Mouse (Mus musculus) neural tube, embryonic 14.5 days (tissue): ENCODE data around the gene Plekhn1. TPM values are rescaled to one million over a fixed set of nuclear protein-coding genes. Genes with fewer than 3 reads are reported as not detected.

ENCODE experiments used
- ATAC-seq: fragments of 200-750 bp; cut with Nextera tagmentation; 2 replicates; pipeline ENCODE4 v1.8.0; 2017; ENCODE audit warnings: low read depth, mild to moderate bottlenecking, moderate TSS enrichment, moderate library complexity
- H3K27ac ChIP-seq: fragments of 300-500 bp; sonication (generic); 2 replicates; pipeline ENCODE4 v1.5.1; 2014; ENCODE audit warnings: low read depth, mild to moderate bottlenecking, control low read depth, low read length, moderate library complexity, mixed read lengths
- H3K27me3 ChIP-seq: fragments of 300-500 bp; sonication (generic); 2 replicates; pipeline ENCODE4 v1.6.1; 2014; ENCODE audit warnings: low read length; ENCODE audit not compliant: control insufficient read depth, insufficient read depth
- H3K36me3 ChIP-seq: fragments of 300-500 bp; sonication (generic); 2 replicates; pipeline ENCODE4 v1.6.1; 2014; ENCODE audit warnings: low read length, mixed read lengths; ENCODE audit not compliant: control insufficient read depth, insufficient read depth
- H3K4me1 ChIP-seq: fragments of 300-500 bp; sonication (generic); 2 replicates; pipeline ENCODE4 v1.6.1; 2014; ENCODE audit warnings: low read length; ENCODE audit not compliant: control insufficient read depth, insufficient read depth
- H3K4me2 ChIP-seq: fragments of 300-500 bp; sonication (generic); 2 replicates; pipeline ENCODE4 v1.6.1; 2014; ENCODE audit warnings: mild to moderate bottlenecking, low read depth, low read length, control low read depth
- H3K4me3 ChIP-seq: fragments of 300-500 bp; sonication (generic); 2 replicates; pipeline ENCODE4 v1.5.1; 2014; ENCODE audit warnings: low read depth, low read length, control low read depth, mixed read lengths
- H3K9ac ChIP-seq: fragments of 300-500 bp; sonication (generic); replicated peaks from 2 replicates; pipeline ENCODE4 v1.6.1; 2014; ENCODE audit warnings: low read depth, mild to moderate bottlenecking, control low read depth, low read length, mixed read lengths
- H3K9me3 ChIP-seq: fragments of 300-500 bp; sonication (generic); 2 replicates; pipeline ENCODE4 v1.6.1; 2016; ENCODE audit warnings: low read length; ENCODE audit not compliant: control insufficient read depth
- WGBS: fragments of 180-500 bp; shearing (Covaris S2); extraction: QIAGEN DNeasy Blood & Tissue Kit; methylation state at CpG from one replicate; pipeline ENCODE4 v1.1.7; 2014; 5-methylcytosine and 5-hydroxymethylcytosine counted together
- polyA plus RNA-seq: library from polyadenylated mRNA; unstranded; fragments of >200 nt; fragmentation: Nextera tagmentation; extraction: Ambion mirVana; gene quantifications from 2 replicates; pipeline ENCODE4 v1.2.1, GENCODE M21; 2014

Plekhn1 gene
- polyA plus RNA-seq, 1 experiment from 2014 or later: 31.6 TPM

DNA sequence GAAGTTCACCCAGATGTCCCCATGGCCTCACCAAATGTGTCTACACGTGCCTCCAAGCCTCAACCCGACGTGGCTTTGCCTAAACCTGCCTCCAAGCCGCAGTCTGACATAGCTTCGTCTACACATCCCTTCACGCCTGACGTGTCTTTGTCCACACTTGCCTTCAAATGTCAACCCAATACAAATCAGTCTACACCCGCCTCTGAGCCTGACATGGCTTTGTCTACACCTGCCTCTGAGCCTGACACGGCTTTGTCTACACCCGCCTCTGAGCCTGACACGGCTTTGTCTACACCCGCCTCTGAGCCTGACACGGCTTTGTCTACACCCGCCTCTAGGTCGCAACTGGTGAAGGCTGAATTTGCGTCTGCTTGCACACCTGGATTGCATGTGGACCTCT lies 16.8 kb downstream of the Plekhn1 start:
- H3K36me3 ChIP-seq: peaks cover 6% of the 10 kb centered on the region; the same call in 1 of the 2 replicates
- no peak for ATAC-seq
- H3K4me1 ChIP-seq: no peaks in the 10 kb centered on the region
- H3K4me2 ChIP-seq: no peak overlapping the region
- H3K9me3 ChIP-seq: no peaks in the 10 kb centered on the region
- WGBS: 89% methylated on average over 16 of the region's 16 CpGs
- H3K27me3 ChIP-seq: no peaks in the 10 kb centered on the region
- no peak overlapping the region for H3K27ac ChIP-seq
- H3K9ac ChIP-seq: no peak overlapping the region
- H3K4me3 ChIP-seq: no peak overlapping the region

DNA sequence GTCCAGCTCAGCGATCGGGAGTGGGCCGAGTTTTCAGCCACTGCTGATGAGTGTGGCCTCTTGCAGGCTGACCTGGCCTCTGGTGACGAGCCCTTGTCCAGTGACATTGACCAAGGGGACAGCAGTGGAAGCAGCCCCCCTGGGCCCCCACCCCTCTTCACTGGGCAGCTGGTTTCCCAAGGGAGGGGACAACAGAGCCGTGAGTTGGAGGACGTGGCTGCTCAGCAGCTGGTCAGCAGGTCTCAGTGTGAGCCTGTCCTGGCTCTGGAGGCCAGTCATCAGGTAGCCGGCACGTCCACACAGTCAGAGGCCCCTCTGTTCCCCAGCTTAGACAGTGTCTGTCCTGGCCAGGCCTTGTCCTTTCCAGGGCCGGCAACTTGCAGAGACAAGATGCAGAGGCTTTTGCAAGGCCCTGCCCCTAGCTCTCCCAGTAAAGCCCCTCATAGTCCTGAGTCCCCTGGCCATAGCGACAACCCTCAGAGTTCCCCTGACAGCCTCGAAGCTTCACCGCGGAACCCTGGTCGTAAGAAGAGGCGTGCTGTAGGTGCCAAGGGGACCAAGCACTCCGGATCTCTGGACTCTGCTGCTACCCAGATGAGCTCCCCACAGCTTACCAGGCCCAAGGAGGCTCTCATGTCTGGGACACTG lies 17.5 kb downstream of the Plekhn1 start:
- no peak for ATAC-seq
- Histone ChIP-seq H3K4me3 (no peak overlapping the region), H3K27ac (no peak overlapping the region), H3K27me3 (no peaks in the 10 kb centered on the region), H3K4me2 (no peak overlapping the region), H3K36me3 (peaks cover 5% of the 10 kb centered on the region; the same call in 1 of the 2 replicates), H3K9me3 (no peaks in the 10 kb centered on the region), H3K9ac (no peak overlapping the region), H3K4me1 (no peaks in the 10 kb centered on the region)
- 87% methylated on average over 16 of the region's 16 CpGs for WGBS

DNA sequence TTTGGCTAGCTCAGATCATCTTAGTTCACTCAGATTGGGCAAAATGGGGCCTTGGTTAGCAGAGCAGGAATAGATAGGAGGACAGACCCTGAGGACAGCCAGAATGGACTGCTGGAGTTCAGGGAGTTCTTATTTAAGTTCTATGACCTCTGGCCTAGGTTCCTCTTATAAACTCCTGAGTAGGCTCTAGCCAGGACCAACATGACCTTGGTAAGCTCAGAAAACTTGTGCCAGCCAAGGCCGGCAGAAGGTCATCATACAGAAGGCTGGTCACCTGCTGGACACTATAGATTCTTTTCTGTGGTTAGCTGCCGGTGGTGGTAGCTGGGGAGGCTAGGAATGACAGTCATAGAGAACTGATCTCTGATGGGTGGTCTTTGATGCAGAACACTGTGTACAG lies 18.5 kb downstream of the Plekhn1 start:
- no peaks in the 10 kb centered on the region for H3K4me1 ChIP-seq
- WGBS: 85% methylated on average over 2 of the region's 2 CpGs
- ATAC-seq: no peak
- no peaks in the 10 kb centered on the region for H3K9me3 ChIP-seq
- H3K4me2 ChIP-seq: no peak overlapping the region
- no peaks in the 10 kb centered on the region for H3K36me3 ChIP-seq
- H3K9ac ChIP-seq: no peak overlapping the region
- H3K4me3 ChIP-seq: no peak overlapping the region
- no peak overlapping the region for H3K27ac ChIP-seq
- H3K27me3 ChIP-seq: no peaks in the 10 kb centered on the region

DNA sequence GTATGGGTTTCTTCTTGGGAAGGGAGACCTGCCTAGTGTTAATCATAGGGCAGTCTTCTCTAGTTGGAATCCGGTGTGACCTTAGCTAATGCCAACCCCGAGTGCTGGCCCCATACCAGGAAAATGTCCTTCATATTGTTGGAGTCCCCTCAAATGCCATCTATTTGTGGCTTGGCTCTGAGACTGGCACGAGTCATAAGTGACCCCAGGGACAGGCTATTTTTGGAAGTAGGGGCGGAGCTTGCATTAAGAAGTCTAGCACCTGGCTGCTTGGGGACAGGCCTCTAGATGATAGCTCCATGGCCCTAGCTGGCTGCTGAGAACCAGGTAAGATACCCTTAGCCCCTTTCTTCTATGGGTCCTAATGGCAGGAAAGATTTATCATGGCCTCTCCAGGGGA lies 19.0 kb downstream of the Plekhn1 start, which contains the start of gene Perm1:
Perm1 (plus strand) TSS at position 220 of the 400 bp plus-strand sequence.
- no peak within 1 kb of the TSS for H3K4me3 ChIP-seq
- no peak within 1 kb of the TSS for H3K9ac ChIP-seq
- no peaks in the 10 kb centered on the region for H3K9me3 ChIP-seq
- no peak for ATAC-seq
- no peaks in the 10 kb centered on the region for H3K4me1 ChIP-seq
- no peaks in the 10 kb centered on the region for H3K36me3 ChIP-seq
- H3K27me3 ChIP-seq: no peaks in the 10 kb centered on the region
- 76% methylated on average over 4 of the region's 4 CpGs for WGBS
- H3K27ac ChIP-seq: no peak within 1 kb of the TSS
- no peak within 1 kb of the TSS for H3K4me2 ChIP-seq

DNA sequence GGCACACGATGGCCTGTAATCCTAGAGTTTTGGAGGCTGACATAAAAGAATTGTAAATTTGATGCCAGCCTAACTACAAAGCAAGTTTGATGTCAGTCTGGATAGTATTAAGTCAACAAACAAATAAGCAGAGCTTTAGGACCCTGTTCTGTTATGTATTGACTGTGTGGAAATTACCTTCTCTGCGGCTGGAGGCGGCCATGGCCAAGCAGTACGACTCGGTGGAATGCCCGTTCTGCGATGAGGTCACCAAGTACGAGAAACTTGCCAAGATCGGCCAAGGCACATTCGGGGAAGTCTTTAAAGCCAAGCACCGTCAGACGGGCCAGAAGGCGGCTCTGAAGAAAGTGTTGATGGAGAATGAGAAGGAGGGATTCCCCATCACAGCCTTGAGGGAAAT lies 21.5 kb downstream of the Plekhn1 start:
- H3K27ac ChIP-seq: no peak overlapping the region
- no peaks in the 10 kb centered on the region for H3K4me1 ChIP-seq
- no peak overlapping the region for H3K4me2 ChIP-seq
- no peak overlapping the region for H3K4me3 ChIP-seq
- H3K9ac ChIP-seq: no peak overlapping the region
- H3K27me3 ChIP-seq: no peaks in the 10 kb centered on the region
- WGBS: 94% methylated on average over 13 of the region's 13 CpGs
- ATAC-seq: no peak
- H3K36me3 ChIP-seq: no peaks in the 10 kb centered on the region
- no peaks in the 10 kb centered on the region for H3K9me3 ChIP-seq

DNA sequence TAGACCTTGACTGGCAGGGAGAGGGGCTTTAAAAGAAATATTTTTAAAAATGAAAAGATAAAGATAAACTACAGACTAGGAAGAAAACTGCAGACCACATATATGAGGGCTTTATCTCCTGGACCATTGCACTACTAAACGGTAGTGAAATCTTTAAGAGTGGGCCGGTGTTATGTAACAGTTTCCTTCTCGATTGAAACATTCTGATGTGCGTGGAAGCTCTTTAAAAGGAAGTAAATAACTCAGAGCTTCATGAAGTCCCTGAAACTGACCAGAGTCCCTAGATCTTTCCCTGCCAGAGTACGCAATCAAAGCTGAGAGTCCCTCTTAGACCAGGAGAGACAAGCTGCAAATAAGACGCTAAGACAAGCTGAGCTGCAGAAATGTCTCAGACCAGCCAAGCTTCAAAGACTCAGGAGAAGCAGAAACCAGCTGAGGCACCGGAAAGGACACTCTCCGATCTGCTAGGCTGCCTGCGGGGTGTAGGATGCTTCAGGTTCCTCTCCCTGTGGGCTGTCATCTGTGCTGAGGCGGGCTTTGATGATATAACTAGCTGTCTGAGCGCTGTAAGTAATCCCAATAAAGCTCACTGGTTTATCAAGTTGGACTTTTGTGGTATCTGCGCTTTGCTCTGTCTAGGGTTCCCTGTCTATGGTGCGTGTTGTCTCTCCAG lies 24.6 kb downstream of the Plekhn1 start:
- 80% methylated on average over 13 of the region's 13 CpGs for WGBS
- Histone ChIP-seq H3K36me3 (no peaks in the 10 kb centered on the region), H3K4me2 (no peak overlapping the region), H3K27ac (no peak overlapping the region), H3K9ac (no peak overlapping the region), H3K9me3 (no peaks in the 10 kb centered on the region), H3K4me1 (0 out of 2 replicates have a peak, but pooled peaks cover 2% of the 10 kb centered on the region), H3K4me3 (no peak overlapping the region), H3K27me3 (no peaks in the 10 kb centered on the region)
- ATAC-seq: no peak

DNA sequence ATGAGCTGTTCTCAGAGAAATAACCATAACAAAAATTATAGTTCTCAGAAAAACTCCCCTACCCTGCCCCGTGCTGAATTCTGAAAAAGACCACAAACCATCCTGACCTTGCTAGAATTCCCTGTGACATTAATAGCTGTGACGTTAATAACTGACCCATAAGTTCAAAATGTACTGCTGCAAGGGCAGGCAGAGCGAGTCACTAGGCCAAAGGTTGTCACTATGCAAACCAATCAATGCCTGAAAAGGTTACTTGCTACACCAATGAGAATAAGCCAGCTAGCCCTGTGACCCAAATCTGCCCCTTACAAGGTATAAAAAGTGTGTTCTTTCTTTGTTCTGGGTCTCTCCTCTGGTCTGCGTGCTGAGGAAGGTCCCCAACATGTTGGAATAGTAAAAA lies 25.8 kb downstream of the Plekhn1 start:
- Histone ChIP-seq H3K9ac (no peak overlapping the region), H3K4me2 (no peak overlapping the region), H3K36me3 (no peaks in the 10 kb centered on the region), H3K27ac (no peak overlapping the region), H3K9me3 (no peaks in the 10 kb centered on the region), H3K27me3 (no peaks in the 10 kb centered on the region; the same call in 1 of the 2 replicates), H3K4me3 (no peak overlapping the region), H3K4me1 (peaks cover 4% of the 10 kb centered on the region; the same call in 1 of the 2 replicates)
- ATAC-seq: no peak
- WGBS: 94% methylated on average over 4 of the region's 4 CpGs

DNA sequence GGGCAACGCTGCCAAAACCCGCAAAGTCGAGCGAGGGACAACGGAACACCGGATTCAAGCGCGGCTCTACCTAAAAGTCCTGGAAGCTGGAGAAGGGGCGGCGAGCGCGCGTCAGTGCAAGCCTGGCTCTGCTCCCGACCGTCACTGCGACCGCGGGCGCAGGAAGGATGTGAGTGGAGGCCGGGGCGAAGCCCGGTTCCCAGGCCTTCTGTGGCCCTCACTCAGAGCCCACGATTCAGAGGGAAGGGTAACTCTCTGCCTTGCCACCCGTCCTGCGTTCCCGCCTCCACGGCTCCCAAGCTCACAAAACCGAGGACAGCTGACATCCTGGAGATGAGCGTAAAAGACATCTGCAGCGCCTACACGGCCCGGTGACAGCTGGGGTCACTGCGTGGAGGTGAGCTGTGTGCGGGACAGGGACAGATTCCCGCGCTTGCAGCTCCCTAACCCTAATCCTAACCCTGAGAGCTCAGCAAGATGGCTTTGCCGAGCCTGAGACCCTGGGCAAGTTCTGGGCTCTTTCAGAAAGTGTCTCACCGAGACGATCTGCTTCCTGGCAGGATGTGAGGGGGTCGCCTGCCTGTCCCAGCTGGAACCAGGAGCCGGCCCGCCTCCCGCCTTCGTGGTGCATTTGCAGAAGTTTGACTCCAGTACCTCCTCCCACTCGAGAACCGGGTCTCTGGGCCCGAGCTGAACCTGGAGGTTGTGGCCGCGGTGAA lies 31.1 kb downstream of the Plekhn1 start:
- H3K27me3 ChIP-seq: no peaks in the 10 kb centered on the region; the same call in 1 of the 2 replicates
- H3K9ac ChIP-seq: peak overlapping the region; percentile 58
- H3K27ac ChIP-seq: peak overlapping the region; percentile 58; the same call in 1 of the 2 replicates
- H3K4me1 ChIP-seq: peaks cover 7% of the 10 kb centered on the region; the same call in 1 of the 2 replicates
- 0% methylated on average over 49 of the region's 49 CpGs for WGBS
- H3K4me3 ChIP-seq: peak overlapping the region; percentile 57
- no peaks in the 10 kb centered on the region for H3K9me3 ChIP-seq
- ATAC-seq: peak; percentile 58
- H3K4me2 ChIP-seq: peak overlapping the region; percentile 94
- H3K36me3 ChIP-seq: no peaks in the 10 kb centered on the region

DNA sequence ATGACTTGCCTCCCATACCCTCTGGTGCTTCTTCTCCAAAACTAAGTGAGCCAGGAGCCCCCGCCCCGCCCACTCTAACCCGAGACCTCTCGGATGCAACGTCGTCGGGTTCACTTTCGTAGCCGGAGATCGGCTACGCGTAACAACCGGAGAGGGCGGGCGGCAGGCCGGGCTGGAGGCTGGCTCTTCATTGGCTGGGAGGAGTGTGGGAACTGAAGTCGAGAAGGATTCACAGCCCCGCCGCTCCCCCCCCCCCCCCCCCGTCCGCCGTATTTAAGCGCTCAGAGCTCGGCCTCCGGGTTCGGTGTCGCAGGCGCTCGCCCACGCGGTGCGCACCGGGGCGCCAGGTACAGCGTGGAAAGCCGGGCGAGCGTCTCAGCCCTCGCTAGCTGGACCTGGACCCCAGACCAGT lies 31.6 kb downstream of the Plekhn1 start, which contains the start of gene AW011738:
AW011738 (plus strand) TSS at position 304 of the 412 bp plus-strand sequence.
- H3K27ac ChIP-seq: peak within 1 kb of the TSS; percentile 58
- peak; percentile 79 for ATAC-seq
- H3K4me1 ChIP-seq: peaks cover 7% of the 10 kb centered on the region; the same call in 1 of the 2 replicates

More for the DNA sequence above, 31.6 kb downstream of the Plekhn1 start, which contains the start of gene AW011738:
- peak within 1 kb of the TSS; percentile 94 for H3K4me2 ChIP-seq
- H3K4me3 ChIP-seq: peak within 1 kb of the TSS; percentile 57
- H3K27me3 ChIP-seq: no peaks in the 10 kb centered on the region; the same call in 1 of the 2 replicates
- H3K36me3 ChIP-seq: no peaks in the 10 kb centered on the region
- no peaks in the 10 kb centered on the region for H3K9me3 ChIP-seq
- under 1% methylated on average over 32 of the region's 39 CpGs for WGBS
- peak within 1 kb of the TSS; percentile 58 for H3K9ac ChIP-seq
